Mouse (Mus musculus) cerebellum, adult 9-10 months (tissue): Measurements from ENCODE around the gene Nup210l.
"Not testable (repeated sequence)": the region's sequence is repeated elsewhere in the genome, so short reads cannot be mapped to it uniquely, and the experiment has no call there.

Experiments
- DNase-seq: peaks from one replicate; pipeline ENCODE4 v3.0.0; 2022

The Nup210l gene

DNA sequence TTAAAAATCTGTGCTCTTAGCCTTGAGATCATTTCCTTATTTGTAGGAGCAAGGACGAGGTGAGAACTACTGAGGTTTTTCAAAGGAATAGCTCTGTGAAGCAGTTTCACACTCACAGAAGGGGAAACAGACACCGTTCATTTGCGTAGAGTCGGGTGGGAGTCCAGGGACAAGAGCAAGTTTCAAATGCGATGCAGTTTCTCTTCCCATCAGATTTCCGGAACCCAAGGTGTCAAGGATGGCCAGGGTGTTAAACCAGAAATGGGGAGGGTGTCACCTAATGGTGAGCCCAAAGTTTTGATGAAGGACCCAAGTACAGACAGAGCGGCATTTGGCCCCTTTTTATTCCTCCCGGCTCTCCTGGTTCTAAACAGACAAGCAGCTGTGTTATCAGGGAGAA, 127.1 kb downstream of the Nup210l start:
- no peak for DNase-seq

DNA sequence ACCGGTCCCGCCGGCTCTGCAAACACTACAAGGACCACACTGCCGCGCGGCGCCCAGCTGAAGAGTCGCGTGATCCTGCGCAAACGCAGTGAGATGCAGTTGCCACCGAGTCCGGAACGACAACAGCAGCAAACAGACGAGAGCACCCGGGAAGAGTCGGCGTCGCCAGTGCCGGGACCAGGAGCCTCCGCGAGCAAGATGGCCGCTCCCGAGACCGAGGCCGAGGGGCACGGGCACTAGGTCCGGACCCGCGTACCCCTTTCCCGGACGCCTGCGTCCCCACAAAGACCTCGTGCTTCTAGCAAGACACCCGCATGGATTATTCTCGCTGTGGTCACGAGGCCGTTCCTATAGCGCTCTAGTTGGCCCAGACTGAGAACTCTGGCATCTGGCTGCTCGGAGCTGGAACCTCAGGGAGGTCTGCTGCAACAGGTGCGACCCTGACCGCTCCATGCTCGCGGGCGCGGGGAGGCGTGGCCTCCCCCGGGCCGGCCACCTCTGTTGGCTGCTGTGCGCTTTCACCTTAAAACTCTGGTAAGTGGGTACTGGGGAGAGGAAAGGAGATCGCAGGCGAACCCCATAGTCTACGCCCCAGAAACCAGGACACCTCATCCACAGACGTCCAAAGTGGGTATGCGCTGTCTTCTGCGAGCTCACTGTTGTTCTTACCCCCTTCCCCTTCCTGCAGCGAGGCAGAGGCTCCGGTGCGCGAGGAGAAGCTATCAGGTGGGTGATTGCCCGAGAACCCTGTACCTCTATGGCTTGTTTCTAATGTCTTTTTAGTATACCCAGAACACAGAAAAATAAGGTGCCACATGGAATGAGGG, 127.8 kb downstream of the Nup210l start, which contains the start of gene Jtb:
Gene Jtb (plus strand): TSS at position 91 of the 827 bp plus-strand sequence.
- peak; percentile 93 for DNase-seq

DNA sequence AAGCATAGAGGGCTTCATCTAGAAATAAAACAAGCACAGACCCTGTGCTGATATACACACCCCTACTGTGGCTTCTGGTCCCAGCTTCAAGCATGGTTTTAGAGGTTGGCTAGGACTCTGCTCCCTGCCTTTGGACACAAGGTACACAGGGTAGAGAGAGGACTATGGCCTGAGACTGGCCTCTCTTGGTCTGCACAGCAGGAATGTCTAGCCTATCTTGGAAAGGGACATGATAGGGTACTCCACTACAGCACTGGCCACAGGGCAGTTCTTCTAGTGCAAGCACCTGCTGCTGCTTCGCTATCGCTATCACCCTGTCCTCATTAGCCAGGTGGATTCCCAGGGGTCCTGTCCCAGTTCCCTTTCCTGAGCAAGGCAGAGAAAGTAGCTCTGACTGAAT, 137.3 kb downstream of the Nup210l start:
- no peak for DNase-seq

DNA sequence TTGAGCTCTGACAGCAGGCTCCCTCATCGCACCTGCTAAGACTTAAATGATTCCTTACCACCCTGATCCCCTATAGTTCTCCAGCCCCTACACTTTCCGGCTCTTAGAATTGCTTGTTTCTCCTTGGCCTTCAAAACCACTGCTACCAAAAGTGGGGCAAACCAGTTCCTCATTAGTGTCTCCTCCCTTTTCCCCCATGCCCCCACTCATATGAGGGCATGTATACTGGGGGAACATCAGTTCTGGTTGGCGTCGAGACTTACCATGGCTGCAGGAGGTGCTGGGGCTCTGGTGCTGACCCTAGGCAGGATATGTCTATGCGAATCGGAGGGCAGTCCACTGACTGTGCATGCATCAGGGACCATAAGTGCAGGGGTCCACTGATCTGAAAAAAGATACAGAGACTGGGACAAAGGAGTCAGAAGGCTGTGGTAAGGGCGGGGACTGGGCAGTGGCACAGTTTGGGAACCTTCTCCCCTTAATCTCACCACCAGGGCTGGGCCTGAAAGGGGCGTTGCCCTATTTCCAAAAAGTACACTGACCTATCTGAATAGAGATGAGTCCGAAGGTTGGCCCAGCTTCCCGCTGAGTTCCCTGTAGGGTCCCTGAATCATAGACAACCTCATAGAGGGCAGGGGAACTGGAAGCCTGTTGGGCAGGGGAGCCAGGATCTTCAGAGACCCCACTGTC, 137.9 kb downstream of the Nup210l start:
- no peak for DNase-seq

- DNase-seq, result no peak
These were observed 139.2 kb downstream of the Nup210l start, which contains the start of gene Creb3l4 for GRCm38 (mm10) chr3:90242984-90243775. Gene Creb3l4, minus strand, starts transcription at chr3:90243512.

GRCm38 (mm10) chr3:90245406-90245805, 141.5 kb downstream of the Nup210l start:
- DNase-seq, result no peak

DNA sequence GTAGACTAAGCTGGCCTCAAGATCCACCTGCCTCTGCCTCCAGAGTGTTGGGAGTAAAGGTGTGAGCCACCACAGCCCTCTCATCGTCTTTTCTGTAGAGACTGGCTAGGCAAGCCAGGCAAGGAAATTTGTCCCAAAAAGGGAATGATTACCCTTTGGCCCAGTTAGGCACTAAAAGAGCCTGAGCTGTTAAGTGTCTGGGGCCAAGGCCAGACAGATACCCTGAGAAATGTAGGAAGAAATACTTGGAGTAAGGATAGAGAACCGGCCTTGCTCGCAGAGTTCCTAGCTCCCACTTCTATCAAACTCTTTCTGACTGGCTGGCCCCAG, 143.7 kb downstream of the Nup210l start:
- DNase-seq, result no peak

- DNase-seq, result peak; percentile 95
These were observed 144.2 kb downstream of the Nup210l start, which contains the start of gene Slc39a1 for GRCm38 (mm10) chr3:90247960-90248745. Gene Slc39a1, plus strand, starts transcription at chr3:90248172.

- peak; percentile 57 for DNase-seq
These were observed 144.8 kb downstream of the Nup210l start for GRCm38 (mm10) chr3:90248746-90249100.

- DNase-seq, result no peak
These were observed 146.9 kb downstream of the Nup210l start for GRCm38 (mm10) chr3:90250791-90251190.

DNA sequence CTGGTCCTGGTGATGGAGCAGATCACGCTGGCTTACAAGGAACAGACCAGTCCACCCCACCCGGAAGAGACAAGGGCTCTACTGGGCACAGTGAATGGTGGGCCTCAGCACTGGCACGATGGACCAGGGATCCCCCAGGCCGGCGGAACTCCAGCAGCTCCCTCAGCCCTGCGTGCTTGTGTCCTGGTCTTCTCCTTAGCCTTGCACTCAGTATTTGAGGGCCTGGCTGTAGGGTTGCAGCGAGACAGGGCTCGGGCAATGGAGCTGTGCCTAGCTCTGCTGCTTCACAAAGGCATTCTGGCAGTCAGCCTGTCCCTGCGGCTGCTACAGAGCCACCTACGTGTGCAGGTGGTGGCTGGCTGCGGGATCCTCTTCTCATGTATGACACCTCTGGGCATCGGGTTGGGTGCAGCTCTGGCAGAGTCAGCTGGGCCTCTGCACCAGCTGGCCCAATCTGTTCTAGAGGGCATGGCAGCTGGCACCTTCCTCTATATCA, 147.8 kb downstream of the Nup210l start:
- not testable (repeated sequence) for DNase-seq

DNA sequence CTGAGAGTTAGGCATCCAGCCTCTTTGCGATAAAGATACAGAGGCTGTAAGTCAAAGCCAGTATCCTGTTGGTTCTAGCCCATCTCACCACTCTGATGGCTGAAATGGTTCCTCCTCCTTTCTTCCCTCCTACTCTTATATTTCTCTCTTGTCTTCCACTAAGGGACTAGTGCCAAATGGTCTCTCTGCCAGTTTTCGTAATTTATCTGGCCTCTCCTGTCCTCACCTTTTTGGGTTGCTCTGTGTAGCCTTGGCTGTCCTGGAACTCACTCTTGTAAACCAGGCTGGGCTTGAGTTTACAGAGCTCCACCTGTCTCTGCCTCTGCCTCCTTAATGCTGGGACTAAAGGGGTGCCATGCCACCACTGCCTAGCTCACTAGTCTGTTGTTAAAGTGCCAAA, 148.7 kb downstream of the Nup210l start:
- DNase-seq, result peak; percentile 75

GRCm38 (mm10) chr3:90253174-90253573, 149.2 kb downstream of the Nup210l start:
- DNase-seq, result peak; percentile 70

- peak; percentile 97 for DNase-seq
These were observed 149.9 kb downstream of the Nup210l start, which contains the start of gene Crtc2 for GRCm38 (mm10) chr3:90253653-90254418. Gene Crtc2, plus strand, starts transcription at chr3:90254163.

DNA sequence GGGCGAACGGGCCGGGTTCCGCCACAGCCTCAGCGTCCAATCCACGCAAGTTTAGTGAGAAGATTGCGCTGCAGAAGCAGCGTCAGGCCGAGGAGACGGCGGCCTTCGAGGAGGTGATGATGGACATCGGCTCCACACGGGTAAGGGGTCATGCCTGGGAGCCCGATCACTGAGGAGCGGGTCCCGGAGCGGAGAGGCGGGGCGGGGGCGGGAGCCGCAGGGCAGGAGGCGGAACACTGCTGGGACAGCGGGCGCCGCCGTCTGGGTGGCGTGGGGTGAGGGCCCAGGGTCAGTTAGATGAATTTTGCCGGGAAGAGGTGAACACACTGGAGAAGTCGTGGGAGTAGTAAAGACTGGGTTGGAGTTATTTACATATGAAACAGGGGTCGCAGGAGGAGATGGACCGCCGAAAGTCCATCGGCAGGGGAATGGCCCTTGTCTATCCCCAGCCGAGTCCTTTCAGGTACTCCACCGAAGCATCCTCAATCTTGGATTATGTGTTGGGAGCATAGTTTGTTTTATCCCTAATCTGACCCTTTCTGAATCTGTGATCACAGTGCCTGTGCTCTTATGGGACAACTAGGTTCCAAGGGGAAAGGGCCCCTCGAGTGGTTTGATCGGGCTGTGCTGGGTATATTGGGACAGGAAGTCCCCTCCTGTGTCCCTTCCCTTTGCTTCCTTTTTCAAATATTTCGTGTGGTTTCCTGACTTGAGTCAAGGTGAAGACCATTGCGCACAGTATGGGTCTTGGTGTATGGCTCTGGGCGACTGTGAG, 150.7 kb downstream of the Nup210l start:
- DNase-seq, result peak; percentile 66

- peak; percentile 66 for DNase-seq
These were observed 151.2 kb downstream of the Nup210l start for GRCm38 (mm10) chr3:90255194-90255565.

- peak; percentile 58 for DNase-seq
These were observed 151.9 kb downstream of the Nup210l start for GRCm38 (mm10) chr3:90255784-90256353.

DNA sequence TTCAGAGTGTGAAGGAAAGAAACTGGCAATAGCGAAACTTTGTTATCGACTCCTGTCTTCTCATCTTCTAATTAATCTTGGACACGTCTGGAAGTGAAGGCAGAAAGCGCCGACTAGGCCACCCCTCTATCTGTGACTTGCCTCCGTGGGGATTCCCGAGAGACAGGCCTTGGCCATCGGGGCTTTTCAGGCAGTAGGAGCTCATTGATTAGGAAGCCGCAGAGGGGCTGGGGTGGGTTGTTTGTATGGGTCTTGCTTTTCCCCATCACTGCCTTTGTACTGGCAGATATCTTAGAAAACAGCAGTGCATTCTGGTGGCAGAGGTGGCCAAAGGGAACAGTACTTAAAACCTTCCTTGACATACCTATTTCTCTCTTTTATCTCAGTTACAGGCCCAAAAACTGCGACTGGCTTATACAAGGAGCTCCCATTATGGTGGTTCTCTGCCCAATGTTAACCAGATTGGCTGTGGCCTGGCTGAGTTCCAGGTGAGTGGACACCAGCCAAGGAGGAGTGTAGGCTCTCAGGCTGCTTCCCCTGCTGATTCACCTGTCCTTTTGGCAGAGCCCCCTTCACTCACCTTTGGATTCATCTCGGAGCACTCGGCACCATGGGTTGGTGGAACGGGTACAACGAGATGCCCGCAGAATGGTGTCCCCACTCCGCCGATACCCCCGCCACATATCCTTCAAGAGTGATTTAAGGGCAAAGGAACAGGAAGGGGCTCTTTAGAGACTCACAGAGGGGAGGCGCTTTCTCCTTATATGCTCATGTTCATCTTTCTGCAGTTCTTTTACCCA, 153.0 kb downstream of the Nup210l start:
- DNase-seq, result peak; percentile 98

DNA sequence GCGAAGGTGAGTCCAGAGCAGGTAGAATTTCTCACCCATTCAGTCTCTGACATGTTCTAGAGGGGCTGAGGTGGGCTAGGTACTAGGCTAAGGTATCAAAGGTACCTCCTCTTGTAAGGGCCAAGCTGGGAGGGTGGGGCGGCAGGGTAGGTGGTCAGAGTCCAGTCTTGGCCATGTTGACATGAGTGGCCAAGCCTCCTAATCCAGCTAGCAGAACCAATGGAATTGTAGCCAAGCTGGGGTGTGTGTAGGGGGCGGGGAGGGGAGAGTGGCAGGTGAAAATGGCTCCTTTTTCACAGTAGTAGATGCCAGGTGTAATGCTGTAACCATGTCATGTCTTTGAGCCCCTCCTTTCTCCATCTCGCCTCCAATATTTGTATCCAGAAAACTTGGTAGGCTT, 154.6 kb downstream of the Nup210l start:
- peak; percentile 41 for DNase-seq
